Mouse (Mus musculus) gastrocnemius, adult 18-20 months (tissue): ENCODE data around the gene Olfr211. TPM values are rescaled to one million over a fixed set of nuclear protein-coding genes. Genes with fewer than 3 reads are reported as not detected.
"Not testable (repeated sequence)": the region's sequence is repeated elsewhere in the genome, so short reads cannot be mapped to it uniquely, and the experiment has no call there.

Experiments
- DNase-seq: peaks from one replicate; pipeline ENCODE4 v3.0.0; 2021; ENCODE audit warnings: low spot score
- long read RNA-seq, 2 experiments: library from polyadenylated mRNA; stranded (forward); transcript quantifications; one replicate each; pipeline ENCODE4 v2.0.0; 2021
- total RNA-seq, 2 experiments: library from RNA; stranded (reverse); gene quantifications; 2 replicates each; pipeline ENCODE4 v1.2.3; 2021

Gene Olfr211
- total RNA-seq: not detected
- long read RNA-seq, experiment 1: 0 reads
- long read RNA-seq, experiment 2: 0 reads

DNA sequence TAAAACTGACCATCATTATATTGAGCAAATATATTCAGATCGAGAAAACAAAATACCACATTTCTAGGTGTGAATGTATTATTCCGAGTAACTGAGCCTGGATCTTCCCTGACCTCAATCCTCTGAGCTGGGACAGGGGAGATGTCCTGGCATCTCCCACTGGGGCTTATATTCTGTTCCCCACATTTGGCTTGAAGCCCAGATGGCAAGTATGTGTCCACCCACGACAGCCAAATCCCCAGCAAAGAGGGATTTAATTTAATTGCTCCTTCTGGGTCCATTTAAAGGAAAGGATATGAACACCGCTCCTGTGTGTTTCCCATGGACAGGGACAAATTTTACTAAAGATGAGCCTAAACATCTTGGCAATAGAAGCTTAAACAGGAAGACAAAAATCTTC is at the start of gene Olfr211:
Olfr211 (plus strand) TSS at position 301 of the 400 bp plus-strand sequence.
- DNase-seq: no peak

DNA sequence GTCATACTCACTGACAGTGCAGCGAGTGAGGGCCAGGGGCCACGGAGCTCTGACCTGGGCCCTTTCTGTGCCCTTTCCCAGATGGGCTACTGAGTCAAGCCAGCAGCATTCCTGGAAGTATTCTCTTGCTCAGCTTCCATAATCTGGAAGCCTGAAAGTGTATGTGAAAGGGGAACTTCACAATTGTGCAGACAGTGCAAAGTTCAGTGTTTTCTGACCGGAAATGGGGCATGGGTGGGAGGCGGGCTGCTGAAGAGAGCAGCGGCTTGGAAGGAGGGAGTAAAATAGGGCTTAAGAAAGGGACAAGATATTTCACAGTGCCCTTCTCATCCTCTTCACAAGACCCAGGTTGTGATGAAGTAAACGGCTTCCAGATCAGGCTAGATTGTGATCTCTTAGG is 49.4 kb upstream of the Olfr211 start:
- no peak for DNase-seq

GRCm38 (mm10) chr6:116440447-116440846 is 48.4 kb upstream of the Olfr211 start:
- no peak for DNase-seq

DNA sequence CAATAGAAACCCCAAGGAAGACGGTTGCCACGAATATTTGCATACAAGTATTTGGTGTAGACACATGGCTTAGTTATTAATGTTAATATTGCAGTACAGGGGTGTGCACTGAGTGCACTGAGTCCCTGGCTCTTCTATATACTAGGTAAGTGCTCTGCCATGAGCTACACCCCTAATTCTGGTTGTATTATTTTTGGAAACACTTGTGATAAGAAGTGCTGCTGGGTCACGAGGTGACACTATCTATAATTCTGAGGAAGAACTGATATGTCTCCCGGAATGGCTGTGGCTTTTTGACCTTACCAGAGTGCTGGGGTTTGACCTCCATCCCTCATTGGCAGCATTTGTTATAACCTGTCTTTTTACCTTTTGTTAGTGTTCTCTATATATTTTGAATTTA is 48.0 kb upstream of the Olfr211 start:
- DNase-seq: no peak

- DNase-seq: peak; percentile 8
Observed at GRCm38 (mm10) chr6:116455781-116456180, 33.1 kb upstream of the Olfr211 start.

DNA sequence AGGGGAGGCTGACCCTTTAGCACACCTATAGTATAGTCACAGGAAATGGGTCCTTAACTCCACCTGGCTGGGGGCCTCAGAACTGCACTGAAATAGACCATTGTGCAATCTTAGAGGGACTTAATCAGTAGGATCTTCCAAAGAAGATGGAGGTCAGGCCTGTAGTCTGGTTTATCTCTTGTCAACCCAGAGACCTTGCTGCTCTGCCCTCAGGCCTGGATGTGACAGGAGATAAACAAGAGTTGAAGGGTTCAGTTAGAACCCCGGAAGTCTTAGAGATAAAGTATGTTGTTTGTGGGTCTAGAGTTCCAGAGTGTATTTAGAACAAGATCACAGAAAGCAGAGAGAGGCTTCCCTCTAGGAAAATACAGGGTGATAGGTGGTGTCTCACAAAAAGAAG is 32.4 kb upstream of the Olfr211 start:
- no peak for DNase-seq

DNA sequence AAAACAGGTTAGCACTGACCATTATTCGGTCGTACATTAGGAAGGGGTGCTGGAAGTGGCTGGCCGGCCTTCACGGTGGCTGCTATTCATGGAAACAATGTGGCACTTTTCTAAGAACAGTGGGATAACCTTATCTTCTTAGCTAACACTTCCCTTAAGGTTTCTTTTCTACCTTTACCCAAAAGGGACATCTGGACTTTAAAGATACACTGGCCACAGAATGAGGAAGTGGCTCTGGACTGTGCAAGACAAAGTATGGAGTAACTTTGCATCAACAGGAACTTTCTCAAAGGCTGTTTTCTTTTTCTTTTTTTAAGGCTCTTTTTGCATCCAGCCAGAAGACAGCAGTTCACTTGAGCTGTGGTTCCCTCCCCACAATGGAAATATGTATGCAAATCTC is 30.2 kb upstream of the Olfr211 start:
- no peak for DNase-seq

DNA sequence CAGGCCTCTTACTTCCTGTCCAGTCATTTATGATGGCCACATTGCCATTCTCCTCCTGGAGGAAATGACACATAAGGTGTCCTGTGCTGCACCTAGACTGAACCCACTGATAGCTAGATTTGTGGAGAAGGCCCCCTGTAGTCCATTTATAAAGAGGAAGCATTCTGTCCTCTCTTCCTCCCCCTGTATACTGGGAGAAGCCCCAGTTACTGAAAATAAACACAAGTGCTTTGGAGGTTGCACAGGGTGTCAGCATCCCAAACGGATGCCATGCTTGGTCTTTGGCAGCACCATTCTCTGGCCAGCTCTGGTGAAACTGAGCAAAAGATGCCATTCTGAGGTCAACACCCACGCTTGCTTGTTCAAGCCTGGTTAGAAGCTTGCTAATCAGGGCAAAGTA is 29.7 kb upstream of the Olfr211 start:
- DNase-seq: no peak

GRCm38 (mm10) chr6:116460544-116461283 is 28.2 kb upstream of the Olfr211 start, which contains the start of gene Alox5:
Gene Alox5, minus strand, starts transcription at chr6:116461178.
- peak; percentile 12 for DNase-seq

GRCm38 (mm10) chr6:116468081-116468480 is 20.8 kb upstream of the Olfr211 start:
- no peak for DNase-seq

DNA sequence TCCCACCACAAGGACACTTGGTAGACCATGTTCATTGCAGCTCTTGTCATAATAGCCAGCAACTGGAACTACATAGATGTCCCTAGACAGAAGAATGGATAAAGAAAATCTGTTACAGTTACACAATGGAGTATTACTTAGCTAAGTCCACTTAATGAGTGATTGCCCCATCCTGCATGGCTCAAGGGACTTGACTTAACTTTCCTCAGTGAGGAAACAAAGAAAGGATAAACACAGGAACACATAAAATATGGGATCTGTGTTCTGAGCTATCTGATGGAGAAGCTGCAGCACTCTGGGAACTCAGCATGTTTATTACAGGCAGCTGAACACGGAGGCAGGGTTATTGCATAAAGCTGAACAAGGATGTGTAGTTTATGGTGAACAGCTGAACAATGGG is 3.8 kb upstream of the Olfr211 start:
- DNase-seq: no peak

- DNase-seq: no peak
Observed at GRCm38 (mm10) chr6:116486833-116487232, 2.1 kb upstream of the Olfr211 start.

GRCm38 (mm10) chr6:116493742-116494141 is 4.9 kb downstream of the Olfr211 start:
- no peak for DNase-seq

- DNase-seq: no peak
Observed at GRCm38 (mm10) chr6:116495960-116496359, 7.1 kb downstream of the Olfr211 start.

- not testable (repeated sequence) for DNase-seq
Observed at GRCm38 (mm10) chr6:116506302-116507003, 17.6 kb downstream of the Olfr211 start, which contains the start of gene Olfr212. Gene Olfr212, plus strand, starts transcription at chr6:116506516.

DNA sequence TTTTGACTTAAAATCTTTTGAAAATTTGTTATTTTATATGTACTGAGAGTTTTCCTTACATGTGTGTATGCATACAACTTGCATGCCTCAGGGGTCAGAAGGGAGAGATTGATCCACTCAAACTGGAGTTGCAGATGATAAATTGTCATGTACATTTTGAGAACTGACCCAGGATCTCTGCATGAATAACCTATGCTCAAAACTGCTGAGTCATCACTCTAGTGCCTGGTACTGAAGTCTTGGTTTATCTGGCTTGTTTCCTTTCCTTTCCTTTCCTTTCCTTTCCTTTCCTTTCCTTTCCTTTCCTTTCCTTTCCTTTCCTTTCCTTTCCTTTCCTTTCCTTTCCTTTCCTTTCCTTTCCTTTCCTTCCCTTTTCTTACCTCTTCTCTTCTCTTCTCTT is 25.9 kb downstream of the Olfr211 start:
- no peak for DNase-seq

DNA sequence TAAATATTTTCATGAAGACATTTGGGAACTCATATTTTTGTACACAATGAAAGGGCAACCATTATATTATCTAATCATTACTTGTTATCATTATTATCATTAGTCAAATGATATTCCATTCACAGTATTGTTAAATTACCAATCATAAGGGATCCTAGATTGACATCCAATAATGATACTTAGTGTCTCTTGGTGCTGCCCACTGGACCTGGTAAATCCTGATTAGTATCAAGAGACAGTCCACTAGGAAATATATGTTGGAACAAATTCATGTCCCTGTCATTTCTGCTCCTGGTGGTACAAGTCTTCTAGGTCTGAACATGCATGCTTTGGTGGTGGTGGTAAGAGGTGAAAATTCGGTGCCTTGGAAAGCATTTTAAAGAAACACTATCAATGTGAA is 49.3 kb downstream of the Olfr211 start, which contains the start of gene Olfr213:
Olfr213 (plus strand) TSS at position 301 of the 400 bp plus-strand sequence.
- DNase-seq: no peak

- no peak for DNase-seq
Observed at GRCm38 (mm10) chr6:116542500-116542899, 53.6 kb downstream of the Olfr211 start.
